Mouse (Mus musculus): ENCODE measurements at regions not wholly inside any gene's neighbourhood (a gene's known extent, or its start where the extent isn't known, plus 50 kb on each side); places are given as distances from the start of the nearest gene placed in this dataset.

DNA sequence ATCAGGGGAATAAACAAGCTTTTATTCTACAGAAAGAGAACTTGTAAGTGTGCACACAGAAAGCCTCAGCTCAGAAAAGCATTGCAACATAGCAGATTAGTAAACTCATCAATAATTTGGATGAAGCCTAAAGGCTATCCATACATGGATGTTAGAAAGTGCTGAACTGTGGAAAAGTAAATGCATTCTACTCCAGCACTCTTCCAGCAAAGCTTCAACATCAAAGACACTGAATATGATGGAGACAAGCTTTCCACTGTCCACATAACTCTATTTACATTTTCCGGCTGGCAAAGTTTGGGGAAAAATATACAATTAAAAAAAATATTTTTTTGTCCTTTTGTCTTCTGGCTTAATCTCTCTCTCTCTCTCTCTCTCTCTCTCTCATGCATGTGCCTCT, 69.7 kb downstream of the Slitrk6 start:
- intact Hi-C loops (cut with DNase I) = no loop called here
- DNase-seq (ENCODE audit: low spot score in 2 of 2) = no peak

DNA sequence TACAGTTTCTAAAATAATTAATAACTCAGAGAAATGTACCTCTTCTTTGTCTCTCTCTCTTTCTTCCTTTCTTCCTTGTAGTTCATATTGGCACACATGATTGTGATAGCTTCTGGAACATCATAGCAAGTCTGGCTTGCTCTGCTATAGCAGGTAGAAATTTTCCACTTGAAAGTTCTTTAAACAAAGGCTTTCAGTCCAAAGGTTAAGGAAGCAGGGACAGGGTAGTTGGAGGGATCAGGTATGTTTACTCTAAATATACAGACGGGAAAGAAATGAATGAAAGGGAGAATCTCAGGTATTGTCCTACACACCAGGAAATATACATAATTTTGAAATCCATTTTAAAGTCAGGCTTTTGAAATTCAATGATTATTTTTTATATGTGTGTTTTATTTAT, 75.2 kb downstream of the Slitrk6 start:
- no peak for DNase-seq (ENCODE audit: low spot score in 2 of 2)
- intact Hi-C loops (cut with DNase I) = no loop called here

DNA sequence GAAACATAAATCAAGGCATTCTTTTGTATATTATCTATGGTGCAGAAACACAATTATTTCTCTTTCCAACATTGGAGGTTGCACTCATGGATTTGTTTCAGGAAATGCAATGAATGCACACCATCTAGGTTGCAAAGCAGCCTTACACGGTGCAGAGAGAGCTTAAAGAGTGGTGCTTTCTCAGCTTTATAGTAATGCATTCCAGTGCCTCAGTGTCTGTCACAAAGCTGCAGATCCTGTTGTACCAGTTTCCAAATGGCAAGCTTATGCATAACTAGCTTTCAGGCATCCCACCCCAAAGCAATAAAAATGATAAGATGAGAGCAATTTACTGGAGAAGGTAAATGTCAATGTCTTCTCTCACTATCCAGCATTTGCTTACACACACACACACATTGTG, 89.2 kb downstream of the Slitrk6 start:
- intact Hi-C loops (cut with DNase I) = no loop called here
- DNase-seq (ENCODE audit: low spot score in 2 of 2) = no peak

DNA sequence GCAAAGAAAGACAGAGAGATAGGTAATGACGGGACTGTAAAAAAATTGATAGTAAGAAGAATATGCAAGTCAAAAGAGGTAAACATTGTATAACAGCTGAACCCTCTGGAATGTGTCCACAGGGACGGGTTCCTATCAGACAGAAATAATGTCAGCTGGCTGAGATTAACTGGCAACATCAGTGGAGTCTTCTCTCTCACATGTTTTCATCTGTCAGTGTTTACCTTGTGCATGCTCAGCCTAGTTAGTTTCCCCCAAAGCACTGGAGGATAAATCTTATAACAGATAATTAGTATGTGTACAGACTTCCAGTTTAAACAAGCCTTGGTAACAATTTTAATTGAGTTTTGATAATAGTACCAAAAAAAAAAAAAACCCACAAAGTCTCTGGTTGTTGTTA, 91.7 kb downstream of the Slitrk6 start:
- DNase-seq (ENCODE audit: low spot score in 2 of 2) = no peak
- intact Hi-C loops (cut with DNase I) = no loop called here

- intact Hi-C loops (cut with DNase I) = no loop called here
- no peak for DNase-seq (ENCODE audit: low spot score in 2 of 2)
Observed at GRCm38 (mm10) chr14:110634147-110634546, 120.8 kb downstream of the Slitrk6 start.

- no peak for DNase-seq (ENCODE audit: low spot score in 2 of 2)
- intact Hi-C loops (cut with DNase I) = no loop called here
Observed at GRCm38 (mm10) chr14:110623716-110624115, 131.2 kb downstream of the Slitrk6 start.

DNA sequence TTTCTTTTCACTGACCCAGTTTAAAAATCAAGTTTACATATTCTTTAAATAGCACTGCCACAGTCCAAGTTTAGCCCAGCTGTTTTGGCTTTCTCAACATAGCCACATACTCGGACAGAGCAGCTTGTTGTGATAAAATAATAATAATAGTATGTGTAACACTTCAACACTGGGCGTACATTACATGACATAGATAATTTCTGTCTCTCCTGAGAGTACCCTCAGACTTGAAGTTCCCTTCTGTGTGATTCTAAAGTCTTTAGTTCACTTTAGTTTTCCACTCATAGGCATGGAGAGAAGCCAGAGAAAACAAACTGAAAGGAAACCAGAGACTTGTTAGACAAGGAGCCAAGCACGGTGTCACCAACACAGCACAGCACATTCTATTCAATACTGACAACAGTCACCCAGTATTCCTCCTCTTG, 136.4 kb downstream of the Slitrk6 start:
- peak in 1 of 2 experiments; percentile 9 for DNase-seq (ENCODE audit: low spot score in 2 of 2)
- intact Hi-C loops (cut with DNase I) = no loop called here

DNA sequence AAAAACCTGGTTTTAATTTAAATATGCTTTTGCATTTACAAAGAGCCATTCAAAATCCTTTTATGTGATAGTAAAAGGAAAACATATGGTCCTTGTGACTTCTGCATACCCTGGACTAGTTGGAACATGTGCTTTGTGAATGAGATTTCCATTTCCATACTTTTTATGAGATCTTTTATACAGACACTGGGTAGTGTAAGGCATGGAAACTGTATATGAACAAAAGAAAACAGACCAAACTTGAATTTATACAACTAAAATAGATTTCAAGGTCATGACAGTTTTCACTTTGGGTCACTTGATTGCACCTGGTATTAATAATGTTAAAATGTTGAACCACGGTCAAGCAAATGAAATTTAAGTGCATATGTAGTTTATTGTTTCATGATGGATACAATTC, 138.5 kb downstream of the Slitrk6 start:
- intact Hi-C loops (cut with DNase I) = no loop called here
- DNase-seq (ENCODE audit: low spot score in 2 of 2) = no peak

DNA sequence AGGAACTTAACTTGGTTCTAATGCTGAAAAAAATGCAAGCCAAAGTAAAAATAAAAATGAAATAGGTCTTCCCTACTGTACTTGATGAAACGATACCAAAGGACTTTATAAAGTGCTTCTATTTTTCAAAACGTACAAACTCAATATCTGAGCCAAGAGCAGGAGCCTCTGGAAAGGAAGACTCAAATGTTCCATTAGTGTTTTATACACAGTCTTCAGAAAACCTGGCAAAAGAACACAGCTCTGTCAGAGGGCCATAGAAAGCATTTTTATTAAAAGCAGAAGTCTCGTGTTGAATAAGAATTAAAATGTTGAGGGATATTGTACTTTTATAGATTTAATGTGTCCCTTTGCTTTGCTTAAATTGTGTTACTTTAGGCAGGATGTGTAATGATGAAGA, 174.6 kb downstream of the Slitrk6 start:
- DNase-seq (ENCODE audit: low spot score in 2 of 2) = no peak
- intact Hi-C loops (cut with DNase I) = no loop called here

DNA sequence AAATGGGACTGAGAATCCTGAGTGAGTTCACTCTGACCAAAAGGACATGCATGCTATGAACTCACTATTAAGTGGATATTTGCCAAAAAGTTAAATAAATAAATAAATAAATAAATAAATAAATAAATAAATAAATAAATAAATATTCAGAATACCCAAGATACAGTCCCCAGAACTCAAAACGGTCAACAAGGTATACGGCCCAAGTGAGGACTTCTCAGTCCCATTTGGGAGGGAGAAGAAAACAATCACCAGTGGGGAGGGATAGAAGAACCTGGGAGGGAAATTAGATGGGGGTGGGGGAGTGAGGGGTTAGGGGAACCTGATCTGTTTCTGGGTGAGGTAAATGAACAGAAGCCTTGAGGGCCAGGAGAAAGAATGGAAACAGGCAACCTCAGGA, 184.2 kb downstream of the Slitrk6 start:
- intact Hi-C loops (cut with DNase I) = no loop called here
- no peak for DNase-seq (ENCODE audit: low spot score in 2 of 2)

GRCm38 (mm10) chr14:110565783-110566445, 189.0 kb downstream of the Slitrk6 start:
- no peak for DNase-seq (ENCODE audit: low spot score in 2 of 2)
- intact Hi-C loops (cut with DNase I) = no loop called here

DNA sequence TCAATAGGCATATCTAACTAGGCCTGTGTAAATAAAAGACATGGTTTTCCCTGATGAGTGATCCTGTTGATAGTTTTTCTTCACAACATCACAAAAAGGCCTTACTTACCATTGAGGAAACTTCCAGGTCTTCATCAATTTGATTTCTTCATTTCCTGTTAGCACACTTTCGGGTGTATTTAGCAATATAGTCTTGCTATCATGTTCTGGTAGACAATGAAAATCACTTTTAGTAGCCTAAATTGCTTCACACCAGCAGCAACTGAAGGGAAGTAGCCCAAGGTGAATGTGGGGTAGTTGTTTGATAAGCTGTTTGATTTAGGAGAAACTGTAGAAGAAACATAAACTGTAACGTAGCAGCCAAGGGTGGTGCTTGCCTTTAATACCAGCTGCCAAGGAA, 190.3 kb downstream of the Slitrk6 start:
- intact Hi-C loops (cut with DNase I) = no loop called here
- DNase-seq (ENCODE audit: low spot score in 2 of 2) = no peak

GRCm38 (mm10) chr14:110545265-110545664, 209.7 kb downstream of the Slitrk6 start:
- intact Hi-C loops (cut with DNase I) = no loop called here

GRCm38 (mm10) chr14:110543303-110544134, 211.4 kb downstream of the Slitrk6 start:
- intact Hi-C loops (cut with DNase I) = no loop called here
- DNase-seq (ENCODE audit: low spot score in 2 of 2) = no peak

More at GRCm38 (mm10) chr14:110545265-110545664, 209.7 kb downstream of the Slitrk6 start:
- DNase-seq (ENCODE audit: low spot score in 2 of 2) = no peak

GRCm38 (mm10) chr14:110527306-110527705, 227.6 kb downstream of the Slitrk6 start:
- intact Hi-C loops (cut with DNase I) = no loop called here
- no peak for DNase-seq (ENCODE audit: low spot score in 2 of 2)

DNA sequence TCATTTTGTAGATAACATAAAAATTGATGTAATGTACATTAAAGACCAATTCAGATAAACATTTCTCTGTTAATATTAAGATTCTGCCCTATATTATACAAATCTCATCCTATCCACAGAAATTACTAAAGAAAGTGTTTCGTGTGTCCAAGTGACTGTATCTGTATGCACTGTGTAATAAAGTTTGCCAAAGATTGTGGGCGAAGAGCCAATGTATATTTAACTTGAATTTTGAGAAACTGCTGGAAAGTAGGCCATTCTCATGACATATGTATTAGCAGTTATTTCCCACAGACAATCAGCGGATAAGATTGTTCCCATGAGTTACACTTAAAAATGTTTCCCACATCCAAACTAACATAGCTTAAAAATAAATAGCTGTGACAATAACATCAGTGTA, 269.9 kb downstream of the Slitrk6 start:
- intact Hi-C loops (cut with DNase I) = no loop called here
- no peak for DNase-seq (ENCODE audit: low spot score in 2 of 2)

- intact Hi-C loops (cut with DNase I) = no loop called here
- no peak for DNase-seq (ENCODE audit: low spot score in 2 of 2)
Observed at GRCm38 (mm10) chr14:110472743-110473142, 282.2 kb downstream of the Slitrk6 start.

DNA sequence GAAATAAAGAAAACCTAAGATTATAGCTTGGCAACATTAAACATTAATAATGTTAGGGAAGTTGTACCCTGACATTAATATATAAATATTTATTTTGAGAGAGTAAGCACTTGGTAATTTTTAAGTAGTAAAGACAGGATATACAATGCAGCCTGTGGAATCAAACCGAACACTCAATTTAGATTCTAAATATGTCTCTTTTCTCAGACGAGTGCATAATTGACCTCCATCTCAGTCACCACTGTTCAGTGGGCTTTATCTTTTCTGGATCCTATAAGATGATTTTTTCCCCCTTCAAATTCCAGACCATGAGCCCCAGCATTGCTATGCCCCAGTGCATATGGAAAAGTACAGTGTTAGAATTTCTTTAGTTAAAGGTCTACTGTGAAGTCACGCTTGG, 282.8 kb downstream of the Slitrk6 start:
- no peak for DNase-seq (ENCODE audit: low spot score in 2 of 2)
- intact Hi-C loops (cut with DNase I) = no loop called here

DNA sequence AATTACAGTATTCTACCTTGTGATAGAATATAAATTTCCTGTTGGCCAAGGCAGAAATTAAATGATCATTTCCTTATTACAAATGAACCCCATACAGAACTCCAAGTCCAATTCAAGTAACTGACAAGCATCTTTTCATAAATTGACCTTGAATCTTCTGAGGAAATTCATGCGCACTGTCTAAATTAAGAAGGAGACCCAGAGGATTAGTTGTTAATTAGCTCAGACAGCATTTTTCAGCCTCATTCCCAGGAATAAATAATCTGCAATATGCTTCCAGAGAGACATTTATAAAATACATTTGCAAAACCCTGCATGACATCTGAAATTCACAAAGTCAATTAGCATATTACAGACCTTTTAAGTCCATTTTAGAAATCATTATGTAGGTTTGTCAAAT, 284.2 kb downstream of the Slitrk6 start:
- intact Hi-C loops (cut with DNase I) = no loop called here
- DNase-seq (ENCODE audit: low spot score in 2 of 2) = no peak

DNA sequence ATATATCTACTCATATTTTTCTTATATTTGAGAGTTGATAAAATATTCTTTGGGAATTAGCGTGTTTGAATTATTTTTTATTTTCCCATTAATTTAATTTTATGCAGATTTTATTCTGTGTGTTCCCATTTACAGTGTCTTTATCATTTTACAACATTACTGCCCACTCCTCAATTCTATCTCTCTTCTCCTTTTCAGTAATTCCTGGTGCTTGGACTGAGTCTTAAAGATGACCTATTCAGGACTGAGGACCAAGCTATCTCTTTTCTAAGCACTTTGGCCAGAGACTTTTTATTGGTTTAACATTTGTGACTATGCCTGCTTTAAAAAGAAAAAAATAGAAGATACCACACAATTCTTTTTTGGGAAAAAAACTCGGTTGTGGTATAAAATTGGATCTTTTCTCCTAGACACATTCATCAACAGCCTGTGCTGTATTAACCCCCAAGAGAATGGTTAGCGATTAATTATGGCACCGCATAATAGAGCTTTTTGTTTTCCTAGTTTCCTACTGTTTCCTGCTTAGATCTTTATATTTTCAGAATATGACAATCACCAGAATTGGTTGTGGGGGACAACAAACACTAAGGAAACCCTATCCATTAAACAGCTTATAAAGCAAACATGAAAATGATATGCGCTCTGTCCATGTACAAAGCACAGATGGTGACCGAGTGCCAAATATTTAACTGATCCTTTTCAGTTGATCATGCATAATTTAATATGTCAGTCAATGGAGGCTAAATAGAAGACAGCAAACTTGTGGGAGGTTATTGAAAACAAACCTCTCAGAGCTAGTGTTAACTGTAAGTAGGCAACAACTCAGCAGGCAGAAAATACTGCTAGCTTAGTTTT, 286.3 kb downstream of the Slitrk6 start:
- DNase-seq (ENCODE audit: low spot score in 2 of 2) = no peak
- intact Hi-C loops (cut with DNase I) = no loop called here

All from left cerebral cortex, postnatal 14 days (tissue).